Mouse (Mus musculus) Muller cell, postnatal 12 days (primary cell): ENCODE measurements around the gene Endou.
A peak's percentile ranks its signal among the peaks of the same experiment; 100 is the strongest.

ENCODE experiments used
- DNase-seq: peaks from one replicate; pipeline ENCODE4 v3.0.0-alpha.2; 2015; ENCODE audit errors: inconsistent ontology term

Gene Endou

GRCm38 (mm10) chr15:97731111-97731510 lies at the start of gene Endou:
Gene Endou (minus strand): TSS chr15:97731339.
- no peak for DNase-seq

- peak; percentile 77 for DNase-seq
These were observed 49.5 kb upstream of the Endou start for GRCm38 (mm10) chr15:97780611-97781031.

- no peak for DNase-seq
These were observed 48.4 kb upstream of the Endou start for GRCm38 (mm10) chr15:97779576-97779975.

- DNase-seq = no peak
These were observed 47.4 kb upstream of the Endou start, which contains the start of gene Slc48a1 for GRCm38 (mm10) chr15:97778311-97779098. Gene Slc48a1 (plus strand): TSS chr15:97778520.

- DNase-seq = no peak
These were observed 45.8 kb upstream of the Endou start for GRCm38 (mm10) chr15:97776919-97777318.

GRCm38 (mm10) chr15:97776514-97776913 lies 45.4 kb upstream of the Endou start:
- no peak for DNase-seq

GRCm38 (mm10) chr15:97773961-97774370 lies 42.8 kb upstream of the Endou start:
- no peak for DNase-seq

GRCm38 (mm10) chr15:97773108-97773507 lies 42.0 kb upstream of the Endou start:
- peak; percentile 98 for DNase-seq

GRCm38 (mm10) chr15:97770280-97770679 lies 39.1 kb upstream of the Endou start:
- no peak for DNase-seq

GRCm38 (mm10) chr15:97768192-97768591 lies 37.1 kb upstream of the Endou start:
- no peak for DNase-seq

GRCm38 (mm10) chr15:97767280-97768186 lies 36.4 kb upstream of the Endou start, which contains the start of gene Rapgef3:
Gene Rapgef3 (minus strand): TSS chr15:97767972.
- DNase-seq = peak; percentile 90

- DNase-seq = no peak
These were observed 35.6 kb upstream of the Endou start for GRCm38 (mm10) chr15:97766594-97767279.

GRCm38 (mm10) chr15:97766194-97766593 lies 35.1 kb upstream of the Endou start:
- peak; percentile 74 for DNase-seq

GRCm38 (mm10) chr15:97765090-97765794 lies 34.1 kb upstream of the Endou start:
- no peak for DNase-seq

- DNase-seq = no peak
These were observed 33.4 kb upstream of the Endou start for GRCm38 (mm10) chr15:97764532-97764931.

GRCm38 (mm10) chr15:97763256-97764049 lies 32.3 kb upstream of the Endou start:
- no peak for DNase-seq

- DNase-seq = no peak
These were observed 31.6 kb upstream of the Endou start for GRCm38 (mm10) chr15:97762733-97763132.

- no peak for DNase-seq
These were observed 30.3 kb upstream of the Endou start for GRCm38 (mm10) chr15:97761438-97761837.

GRCm38 (mm10) chr15:97760952-97761351 lies 29.8 kb upstream of the Endou start:
- DNase-seq = no peak

- no peak for DNase-seq
These were observed 28.9 kb upstream of the Endou start for GRCm38 (mm10) chr15:97760006-97760405.
